Mouse (Mus musculus): ENCODE data around the gene Myo16. TPM values are rescaled to one million over a fixed set of nuclear protein-coding genes. Genes with fewer than 3 reads are reported as not detected.

Myo16 gene
- total RNA-seq, 2 experiments from 2014 or later, result 0.31 to 0.86 TPM

DNA sequence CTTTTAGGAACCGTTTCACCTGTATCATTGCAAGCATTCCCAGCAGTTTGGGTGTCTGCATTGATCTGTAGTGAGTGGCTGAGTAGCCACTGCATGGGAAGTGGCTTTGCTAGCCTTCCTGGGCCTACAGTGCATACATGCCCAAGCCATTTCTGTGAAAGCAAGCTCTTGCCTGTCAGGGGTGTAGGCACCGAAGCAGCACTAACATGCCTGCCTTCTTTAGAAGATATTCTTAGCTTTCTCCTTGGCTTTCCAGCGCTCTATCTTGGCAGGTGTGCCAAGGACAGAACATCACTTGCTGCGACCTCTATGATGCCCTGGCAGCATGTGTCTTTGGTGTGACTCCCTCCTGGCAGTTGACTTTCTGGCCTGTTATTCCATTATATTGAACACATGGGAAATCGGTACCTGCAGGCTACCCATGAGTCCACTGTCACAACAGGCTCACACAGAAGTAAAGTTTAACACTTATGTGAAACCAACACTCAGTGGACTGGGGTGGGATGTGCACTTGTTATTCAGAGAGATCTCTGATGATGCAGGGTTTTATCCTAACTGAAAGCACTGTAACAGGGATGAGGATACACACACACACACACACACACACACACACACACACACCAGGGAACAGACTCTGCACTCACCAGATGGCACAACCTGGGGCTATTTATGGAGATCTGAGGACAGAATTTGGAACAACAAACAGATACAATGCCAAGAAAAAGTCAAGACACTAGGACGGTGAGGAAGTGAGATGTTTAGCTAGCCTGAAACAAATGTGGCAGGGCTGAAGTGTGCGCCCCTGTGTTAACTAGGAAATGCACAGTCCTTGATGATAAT lies 21.4 kb downstream of the Myo16 start:
- intact Hi-C loops (cut with DNase I), result no loop called here
- no peak for DNase-seq

DNA sequence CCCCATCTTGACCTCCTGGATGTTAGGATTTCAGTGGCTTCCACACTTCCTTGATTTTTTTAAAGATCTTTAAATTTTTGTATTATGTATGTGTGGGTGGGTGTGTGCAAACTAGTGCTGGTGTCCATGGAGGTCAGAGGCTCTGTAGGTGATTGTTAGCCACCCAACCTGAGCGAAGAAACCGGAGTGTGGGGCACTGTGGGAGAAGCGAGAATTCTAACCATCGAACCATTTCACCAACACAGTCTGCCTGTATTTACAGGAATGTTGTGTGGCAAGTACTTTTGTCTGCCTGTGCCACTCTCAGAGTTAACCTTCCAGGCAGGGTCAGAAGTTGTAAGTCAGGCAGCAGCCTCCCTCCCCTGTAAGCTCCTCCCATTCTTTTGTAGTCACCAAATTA lies 22.3 kb downstream of the Myo16 start:
- intact Hi-C loops (cut with DNase I), result no loop called here
- no peak for DNase-seq

DNA sequence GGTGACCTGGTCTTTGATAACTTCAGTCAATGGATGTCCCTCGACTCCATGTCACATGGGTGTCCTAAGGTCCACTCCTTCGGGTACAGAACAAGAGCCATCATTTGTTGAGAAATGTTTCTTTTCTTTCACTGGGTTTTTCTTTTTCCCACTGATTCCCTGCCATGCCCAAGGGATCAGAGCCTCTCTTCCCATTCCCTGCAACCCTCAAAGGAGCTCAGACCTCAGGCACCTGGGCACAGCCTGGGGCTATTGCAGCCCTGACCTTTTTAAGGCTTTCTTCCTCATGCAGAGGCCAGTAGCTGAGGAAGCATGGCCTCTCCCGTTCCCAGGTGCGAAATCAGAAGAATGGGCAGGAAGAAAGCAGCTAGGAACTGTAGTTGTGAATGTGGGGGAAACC lies 23.4 kb downstream of the Myo16 start:
- no peak for DNase-seq
- intact Hi-C loops (cut with DNase I), result no loop called here

DNA sequence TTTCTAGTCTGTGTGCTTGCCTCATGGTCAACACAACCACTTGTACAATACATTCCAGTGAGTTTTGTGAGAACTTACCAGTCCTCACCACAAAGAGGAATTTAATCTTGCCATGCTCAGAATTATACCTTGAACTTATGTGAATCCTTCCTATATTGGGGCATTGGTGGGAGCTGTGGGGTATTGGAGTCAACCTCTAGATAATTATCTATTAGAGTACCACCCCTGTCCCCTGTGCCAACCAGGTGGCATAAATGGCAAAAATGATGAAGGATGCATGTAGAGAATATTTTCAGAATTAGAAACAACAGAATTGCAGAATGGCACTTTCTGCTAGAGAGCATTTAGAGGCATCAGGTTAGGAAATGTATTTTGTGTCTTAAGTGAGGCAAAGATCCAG lies 25.3 kb downstream of the Myo16 start:
- no peak for DNase-seq
- intact Hi-C loops (cut with DNase I), result no loop called here

DNA sequence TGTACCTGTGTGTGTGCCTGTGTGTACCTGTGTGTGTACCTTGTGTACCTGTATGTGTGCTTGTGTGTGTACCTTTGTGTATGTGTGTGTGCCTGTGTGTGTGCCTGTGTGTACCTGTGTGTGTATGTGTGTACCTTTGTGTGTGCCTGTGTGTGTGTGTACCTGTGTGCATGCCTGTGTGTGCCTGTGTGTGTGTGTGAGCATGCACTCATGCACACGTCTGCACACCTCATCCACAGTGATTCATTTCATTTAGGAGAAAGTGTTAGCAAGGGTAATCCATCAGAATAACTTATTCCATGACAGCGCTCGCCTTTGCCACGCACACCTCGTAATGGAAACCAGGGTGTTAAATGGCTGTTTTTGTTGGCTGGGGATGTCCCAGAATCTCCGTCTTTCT lies 36.9 kb downstream of the Myo16 start:
- intact Hi-C loops (cut with DNase I), result no loop called here
- no peak for DNase-seq

DNA sequence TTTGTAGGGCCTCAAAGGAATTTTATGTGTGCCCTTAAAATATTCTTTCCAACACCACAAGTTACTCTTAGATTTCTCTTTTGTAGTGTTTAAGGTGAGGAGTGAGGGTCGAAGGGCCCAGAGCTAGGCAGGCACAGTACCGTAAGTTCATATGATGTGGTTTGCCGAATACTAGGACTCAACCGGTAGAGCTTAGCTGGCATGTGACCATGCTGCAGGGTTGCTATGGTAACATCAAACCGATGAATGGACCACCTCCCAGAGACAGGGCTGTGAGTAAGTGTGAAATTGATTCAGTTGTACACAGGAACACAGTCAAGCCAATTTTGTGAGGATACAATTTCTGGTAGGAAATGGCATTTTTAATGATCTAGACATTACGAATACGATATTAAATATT lies 44.5 kb downstream of the Myo16 start:
- intact Hi-C loops (cut with DNase I), result no loop called here
- DNase-seq, result no peak

DNA sequence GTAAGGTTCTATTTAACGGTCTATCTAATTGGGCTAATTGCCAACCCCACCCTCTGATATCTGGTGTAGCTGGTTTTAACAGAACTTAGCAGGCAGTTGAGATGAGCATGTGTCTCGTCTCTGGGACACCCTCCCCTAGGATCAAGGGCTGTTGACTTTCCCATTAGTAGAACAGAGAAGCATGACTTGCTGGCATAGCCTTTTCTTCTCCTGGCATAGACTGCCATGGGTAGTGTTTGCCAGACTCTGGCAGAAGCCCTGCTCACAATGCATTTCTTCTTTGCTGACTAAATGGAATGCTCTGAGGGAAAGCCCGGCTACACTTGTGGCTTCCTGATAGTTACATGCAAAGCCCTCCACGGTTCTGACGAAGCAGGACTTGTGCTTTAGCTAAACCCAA lies 45.6 kb downstream of the Myo16 start:
- DNase-seq, result no peak
- intact Hi-C loops (cut with DNase I), result no loop called here

DNA sequence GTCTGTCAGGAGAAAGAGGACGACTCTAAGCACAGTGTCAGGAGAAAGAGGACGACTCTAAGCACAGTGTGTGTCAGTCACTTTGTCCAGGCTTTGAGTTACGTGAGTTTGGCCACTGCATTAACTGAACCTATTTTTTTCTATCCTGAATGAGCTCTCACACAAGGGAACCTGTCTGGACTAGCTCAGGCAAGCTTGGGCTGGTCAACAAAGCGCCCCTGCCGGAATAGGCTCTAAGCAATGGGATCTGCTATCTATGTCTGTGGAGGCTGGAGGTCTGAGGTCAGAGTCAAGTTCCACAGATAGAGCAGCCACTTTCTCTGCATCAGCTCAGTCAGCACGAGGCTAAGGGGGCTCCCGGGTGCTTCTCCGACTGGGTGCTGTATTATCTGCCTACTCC lies 46.3 kb downstream of the Myo16 start:
- DNase-seq, result no peak
- intact Hi-C loops (cut with DNase I), result no loop called here

DNA sequence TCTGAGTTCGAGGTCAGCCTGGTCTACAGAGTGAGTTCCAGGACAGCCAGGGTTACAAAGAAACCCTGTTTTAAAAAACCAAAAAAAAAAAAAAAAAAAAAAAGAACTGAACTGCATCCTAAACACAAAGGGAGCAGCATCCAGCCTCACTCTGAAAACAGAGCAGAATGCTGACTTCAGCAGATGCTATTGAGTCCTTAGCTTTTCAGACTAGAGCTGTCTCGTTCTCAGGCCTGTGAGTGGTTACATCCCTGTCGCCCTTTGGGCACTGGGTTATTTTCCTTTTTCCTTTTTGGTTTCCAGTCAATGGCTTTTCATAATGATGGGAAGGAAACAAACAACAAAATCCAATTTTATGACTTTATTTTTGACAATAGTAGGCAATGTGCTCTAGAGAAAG lies 61.3 kb downstream of the Myo16 start:
- no peak for DNase-seq
- intact Hi-C loops (cut with DNase I), result no loop called here

DNA sequence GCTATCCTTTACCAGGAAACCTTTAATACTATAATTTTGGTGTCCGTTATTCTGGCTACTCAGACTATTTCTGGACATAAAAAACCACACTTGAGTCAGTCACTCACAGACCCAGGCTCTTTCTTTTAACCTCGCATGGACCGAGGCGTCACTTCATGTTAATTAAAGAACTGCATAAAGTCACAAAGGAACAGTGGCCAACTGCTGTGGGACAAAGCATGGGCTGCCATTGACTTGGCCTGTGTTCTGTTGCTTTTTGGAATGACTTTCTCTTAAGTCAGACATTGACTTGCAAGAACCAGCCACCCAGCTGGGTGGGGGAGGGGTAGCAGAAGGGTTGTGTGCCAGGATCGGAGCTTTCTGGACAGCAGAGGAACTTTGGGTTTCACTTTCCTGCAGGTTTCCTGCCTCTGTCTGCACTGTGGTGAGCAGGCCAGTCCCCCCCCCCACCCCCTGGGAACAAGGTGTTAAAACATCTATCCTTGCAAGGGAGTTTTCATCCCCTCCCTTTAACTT lies 66.1 kb downstream of the Myo16 start:
- no peak for DNase-seq

DNA sequence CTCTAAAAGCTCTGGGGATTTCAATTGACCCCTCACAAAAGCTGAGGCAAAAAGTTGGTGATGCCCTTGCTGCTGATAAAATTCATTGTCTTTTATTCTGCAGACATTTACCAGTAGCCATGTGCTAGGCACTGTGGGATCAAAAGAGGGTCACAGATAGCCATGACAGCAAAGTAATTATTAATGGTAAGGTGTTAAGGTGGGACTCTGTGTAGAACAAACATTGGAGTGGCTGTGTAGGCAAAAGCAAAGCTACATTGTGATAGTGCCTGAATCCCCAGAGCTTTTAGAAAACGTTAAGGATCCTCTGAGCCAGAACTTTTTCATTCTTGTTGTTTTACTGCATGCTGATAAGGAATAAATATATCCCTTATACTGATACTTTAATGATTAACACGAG lies 69.1 kb downstream of the Myo16 start:
- no peak for DNase-seq
- intact Hi-C loops (cut with DNase I), result loop anchor here (5.0 kb wide), 1 partner anchor 180 kb away; no protein-coding TSS in a partner anchor

More for the DNA sequence above, 66.1 kb downstream of the Myo16 start:
- intact Hi-C loops (cut with DNase I), result loop anchor here (5.0 kb wide), 1 partner anchor 178 kb away; no protein-coding TSS in a partner anchor

DNA sequence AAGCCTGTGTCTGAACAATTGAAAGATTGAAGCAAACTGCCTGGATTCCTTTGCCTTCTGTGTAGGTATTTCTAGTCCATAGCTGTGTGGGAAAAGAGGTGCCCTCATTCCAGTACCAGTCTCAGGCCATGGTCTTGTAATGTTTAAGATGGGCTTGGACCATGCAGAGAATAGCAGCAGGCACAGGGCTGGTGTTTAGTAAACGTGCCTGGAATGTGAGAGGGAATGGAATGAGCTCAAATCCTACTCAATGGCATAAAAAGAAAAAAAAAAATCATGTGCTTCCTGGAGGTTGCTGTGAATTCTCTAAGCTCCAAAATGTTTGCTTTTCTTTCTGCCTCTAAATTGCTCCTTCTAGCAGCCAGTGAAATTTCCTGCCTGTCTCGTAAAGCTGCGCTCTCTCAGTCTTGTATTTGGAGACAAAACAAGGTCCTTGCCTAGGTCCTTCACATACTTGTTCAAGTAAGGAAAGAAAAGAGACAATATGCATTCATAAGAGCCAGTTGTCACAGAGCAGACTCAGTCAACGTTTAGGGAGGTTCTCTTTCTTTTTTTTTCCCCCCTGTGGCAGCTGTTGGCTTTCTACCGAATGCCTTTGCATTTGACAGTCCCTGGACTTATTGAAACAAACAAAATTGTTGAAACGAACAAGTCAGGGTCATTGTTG lies 70.0 kb downstream of the Myo16 start:
- no peak for DNase-seq
- intact Hi-C loops (cut with DNase I), result loop anchor here (5.0 kb wide), 1 partner anchor 181 kb away; no protein-coding TSS in a partner anchor

DNA sequence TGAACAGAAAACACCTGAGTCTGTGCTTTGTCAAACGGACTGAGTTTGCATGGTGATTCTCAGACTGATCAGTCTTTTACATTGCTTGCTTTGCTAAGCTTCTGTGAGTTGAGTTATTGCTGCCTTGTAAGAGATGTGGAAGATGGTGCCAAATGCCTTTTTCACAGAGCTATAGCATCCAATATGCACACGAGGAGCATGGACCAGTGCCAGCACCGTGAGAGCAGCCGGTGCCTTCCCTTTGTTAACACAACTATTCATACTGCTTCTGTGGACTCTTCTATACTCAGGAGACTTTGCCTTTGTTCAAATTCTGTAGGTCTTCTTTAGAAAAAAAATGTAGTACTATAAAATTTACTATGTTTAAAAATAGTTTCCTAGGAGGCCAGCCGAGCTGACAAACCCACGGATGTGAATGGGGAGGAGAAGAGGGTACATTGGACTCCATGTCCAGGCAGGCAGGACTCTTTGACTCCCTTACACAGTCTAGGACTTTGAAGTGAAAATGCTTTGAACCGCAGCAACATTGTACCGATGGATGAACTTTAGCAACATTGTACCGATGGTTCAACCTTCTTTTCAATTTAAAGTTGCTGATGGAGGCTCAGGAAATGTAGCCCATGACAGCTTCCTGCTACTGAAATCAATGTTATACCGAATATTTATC lies 70.7 kb downstream of the Myo16 start:
- DNase-seq, result no peak
- intact Hi-C loops (cut with DNase I), result loop anchor here (5.0 kb wide), 1 partner anchor 182 kb away; no protein-coding TSS in a partner anchor

DNA sequence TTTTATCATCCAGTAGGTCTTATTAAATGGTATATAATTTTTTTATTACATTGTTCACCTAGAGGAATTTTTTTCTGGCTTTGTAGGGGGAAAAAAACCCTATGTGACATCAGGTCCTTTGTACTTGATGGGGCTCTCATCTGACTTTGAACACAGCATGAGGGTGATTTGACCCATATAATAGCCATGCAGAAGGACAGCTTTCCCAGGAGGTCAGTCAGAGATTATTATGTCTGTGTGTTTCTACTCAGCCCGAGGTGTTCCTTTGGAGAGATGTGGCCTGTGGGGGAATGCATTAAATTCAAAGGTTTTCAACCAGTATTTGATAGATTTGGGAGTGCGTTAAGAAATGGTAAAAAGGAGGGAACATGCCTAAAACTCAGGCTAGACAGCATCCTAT lies 71.3 kb downstream of the Myo16 start:
- DNase-seq, result no peak
- intact Hi-C loops (cut with DNase I), result no loop called here

DNA sequence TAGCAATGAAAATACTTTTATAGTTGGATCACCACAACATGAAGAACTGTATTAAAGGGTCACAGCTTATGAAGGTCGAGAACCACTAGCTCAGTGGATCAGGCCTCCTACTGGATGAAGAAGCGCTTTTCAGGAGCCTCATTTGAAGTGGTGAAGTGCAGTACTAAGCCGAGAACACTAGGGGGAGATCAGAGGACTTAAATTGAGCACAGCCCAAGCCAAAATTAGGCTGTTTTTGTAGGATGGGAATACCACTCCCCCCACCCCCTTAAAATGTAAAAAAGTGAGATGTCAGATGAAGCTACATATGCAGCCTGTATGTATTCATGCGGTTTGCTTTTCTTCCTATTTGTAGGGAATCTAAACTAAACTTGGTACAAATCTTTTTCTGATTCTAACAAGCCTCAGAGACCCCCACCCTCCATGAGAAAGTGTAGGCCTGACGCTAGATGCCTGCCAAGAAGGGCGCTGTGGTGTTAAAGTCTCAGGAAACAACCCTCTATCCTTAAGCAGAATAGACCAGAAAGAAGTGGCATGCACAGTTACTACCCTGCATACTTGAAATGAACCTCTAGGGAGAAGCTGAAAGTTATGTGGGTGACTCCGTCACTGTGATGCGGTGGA lies 77.1 kb downstream of the Myo16 start:
- DNase-seq, result no peak
- intact Hi-C loops (cut with DNase I), result loop anchor here (5.0 kb wide), 2 partner anchors 66 to 171 kb away; no protein-coding TSS in a partner anchor

DNA sequence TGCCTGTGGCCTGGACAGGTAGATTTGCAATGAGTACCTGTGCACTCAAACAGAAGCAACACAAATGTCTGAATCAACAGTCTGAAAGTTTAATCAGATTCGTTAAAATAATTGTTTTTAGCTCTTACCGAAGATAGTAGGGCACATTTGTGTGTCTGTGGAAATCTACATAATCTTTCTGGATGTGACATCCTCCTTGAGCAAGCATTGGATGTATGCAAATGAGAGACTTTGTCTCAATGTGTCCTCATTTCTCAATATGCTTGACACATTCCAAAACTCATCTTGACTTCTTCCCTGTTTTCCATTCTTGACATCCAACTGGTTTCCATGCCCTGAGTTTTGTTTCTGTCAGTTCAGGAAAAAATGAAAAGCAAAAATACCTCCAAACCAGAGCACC lies 80.8 kb downstream of the Myo16 start:
- intact Hi-C loops (cut with DNase I), result loop anchor here (5.0 kb wide), 2 partner anchors 63 to 168 kb away; no protein-coding TSS in a partner anchor
- DNase-seq, result no peak

DNA sequence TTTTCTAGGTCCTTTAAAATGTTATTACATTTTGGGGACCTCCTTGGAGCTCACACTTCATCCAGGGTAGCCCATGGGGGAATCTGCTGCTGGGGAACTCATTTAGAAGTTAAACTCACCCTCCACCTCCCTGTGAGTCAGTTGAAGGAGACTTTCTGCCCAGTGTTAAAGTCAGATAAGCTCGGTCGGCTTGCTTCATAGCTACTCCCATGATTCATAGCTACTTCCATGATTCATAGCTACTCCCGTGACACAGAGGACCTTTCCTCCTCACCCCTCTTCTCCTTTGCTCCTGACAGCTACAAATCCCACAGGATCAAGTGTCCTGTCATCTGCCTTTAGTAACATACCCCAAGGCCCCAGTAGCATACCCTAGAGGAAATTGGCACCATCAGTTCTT lies 89.6 kb downstream of the Myo16 start:
- no peak for DNase-seq
- intact Hi-C loops (cut with DNase I), result no loop called here

DNA sequence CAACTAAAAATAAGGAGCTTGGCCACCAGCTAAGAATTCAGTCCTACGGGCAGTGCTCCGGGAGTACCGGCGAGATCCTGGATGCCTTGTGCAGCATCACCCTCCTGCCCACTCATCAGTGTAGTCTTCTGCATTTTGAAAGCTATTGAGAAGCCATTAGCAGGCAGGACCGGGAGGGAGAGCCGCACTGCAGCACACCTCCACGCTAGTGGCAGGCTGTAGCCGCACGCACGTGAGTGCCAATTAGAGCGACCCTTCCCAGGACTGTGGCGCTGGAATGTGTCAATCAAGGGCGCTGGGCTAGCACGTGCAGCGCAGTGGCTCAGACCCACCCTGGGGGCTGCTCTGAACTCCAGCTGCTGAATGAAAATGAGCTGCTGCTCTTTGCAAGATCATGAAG lies 95.4 kb downstream of the Myo16 start:
- intact Hi-C loops (cut with DNase I), result no loop called here
- DNase-seq, result no peak

DNA sequence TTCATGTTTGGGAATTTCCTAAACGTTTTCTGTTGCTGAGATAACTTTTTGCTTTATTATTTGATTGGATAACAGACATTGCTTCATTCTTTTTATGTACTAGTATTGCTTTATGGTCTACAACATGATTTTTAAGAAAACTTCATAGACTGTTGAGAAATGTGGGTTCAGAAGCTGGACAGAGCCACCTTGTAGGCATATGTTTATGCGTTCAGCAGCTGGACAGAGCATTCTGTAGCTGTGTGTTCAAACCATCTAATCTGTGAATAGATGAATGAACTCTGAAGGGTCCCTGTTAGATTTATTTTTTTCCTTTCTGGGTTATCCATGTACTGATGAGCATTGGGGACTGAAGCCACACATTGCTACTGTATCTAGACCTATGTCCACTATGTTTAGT lies 102.0 kb downstream of the Myo16 start:
- intact Hi-C loops (cut with DNase I), result no loop called here

DNA sequence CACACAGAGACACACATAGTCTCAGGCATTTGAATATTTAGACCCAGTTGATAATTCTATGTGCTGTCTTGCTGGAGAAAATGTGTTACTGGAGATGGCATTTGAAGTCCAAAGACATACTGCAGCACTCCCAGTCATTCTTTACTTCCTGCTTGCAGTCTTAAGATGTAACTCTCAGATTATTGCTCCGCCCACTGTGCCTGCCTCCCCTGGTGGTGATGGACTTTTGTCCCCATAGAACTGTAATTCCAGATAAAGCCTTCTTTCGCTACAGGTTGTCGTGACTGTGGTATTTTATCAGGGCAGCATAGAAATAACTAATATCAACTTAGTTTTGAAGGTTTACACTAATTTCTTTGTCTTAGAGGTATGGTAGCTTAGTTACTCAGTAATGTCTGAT lies 102.9 kb downstream of the Myo16 start:
- DNase-seq, result no peak
- intact Hi-C loops (cut with DNase I), result no loop called here

More for the DNA sequence above, 102.0 kb downstream of the Myo16 start:
- no peak for DNase-seq

DNA sequence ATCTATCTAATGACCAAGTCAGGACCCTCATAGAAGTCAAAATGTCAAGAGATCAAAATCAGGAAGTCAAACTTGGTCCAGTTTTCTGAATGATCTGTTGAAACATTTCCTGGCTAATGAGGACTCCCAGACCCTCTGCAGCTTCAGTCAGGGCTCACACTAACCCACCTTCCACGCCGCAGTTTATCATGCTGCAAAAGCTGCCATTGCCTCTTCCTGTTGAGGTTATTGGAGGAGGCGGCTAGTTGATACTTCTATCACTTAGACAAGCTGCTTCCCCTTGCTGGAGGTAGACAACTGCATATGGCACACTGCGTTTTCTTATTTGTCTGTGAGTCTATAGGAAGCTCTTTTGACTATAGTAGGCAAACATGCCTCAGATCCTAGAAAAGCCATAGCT lies 116.4 kb downstream of the Myo16 start:
- intact Hi-C loops (cut with DNase I), result no loop called here
- no peak for DNase-seq

Measured in gastrocnemius, postnatal 36 days (tissue).